Mouse (Mus musculus) liver, embryonic 16.5 days (tissue): ENCODE measurements around the gene Bckdk. TPM values are rescaled to one million over a fixed set of nuclear protein-coding genes. Genes with fewer than 3 reads are reported as not detected.
A peak's percentile ranks its signal among the peaks of the same experiment; 100 is the strongest.

Source experiments
- ATAC-seq: fragments of 200-750 bp; cut with Nextera tagmentation; 2 replicates; pipeline ENCODE4 v1.8.0; 2017; ENCODE audit warnings: low read depth, mild to moderate bottlenecking, moderate number of reproducible peaks, moderate library complexity
- H3K27ac ChIP-seq: fragments of 300-500 bp; sonication (generic); 2 replicates; pipeline ENCODE4 v1.5.1; 2014; ENCODE audit warnings: mild to moderate bottlenecking, low read length
- H3K27me3 ChIP-seq: fragments of 300-500 bp; sonication (generic); 2 replicates; pipeline ENCODE4 v1.6.1; 2014; ENCODE audit warnings: low read depth, low read length, mixed read lengths; ENCODE audit not compliant: control insufficient read depth, insufficient read depth
- H3K36me3 ChIP-seq: fragments of 300-500 bp; sonication (generic); 2 replicates; pipeline ENCODE4 v1.6.1; 2014; ENCODE audit warnings: mild to moderate bottlenecking; ENCODE audit not compliant: control insufficient read depth, insufficient read depth
- H3K4me1 ChIP-seq: fragments of 300-500 bp; sonication (generic); 2 replicates; pipeline ENCODE4 v1.6.1; 2014; ENCODE audit warnings: low read depth, low read length, mixed read lengths; ENCODE audit not compliant: control insufficient read depth
- H3K4me2 ChIP-seq: fragments of 300-500 bp; sonication (generic); 2 replicates; pipeline ENCODE4 v1.6.1; 2014; ENCODE audit warnings: low read depth, low read length, mixed read lengths
- H3K4me3 ChIP-seq: fragments of 300-500 bp; sonication (generic); 2 replicates; pipeline ENCODE4 v1.5.1; 2014; ENCODE audit warnings: low read depth, mild to moderate bottlenecking, low read length
- H3K9ac ChIP-seq: fragments of 300-500 bp; sonication (generic); 2 replicates; pipeline ENCODE4 v1.6.1; 2014; ENCODE audit warnings: low read depth, low read length
- H3K9me3 ChIP-seq: fragments of 300-500 bp; sonication (generic); replicated peaks from 2 replicates; pipeline ENCODE4 v1.6.1; 2016; ENCODE audit warnings: low read length; ENCODE audit not compliant: control insufficient read depth
- WGBS: fragments of 180-500 bp; shearing (Covaris S2); extraction: QIAGEN DNeasy Blood & Tissue Kit; methylation state at CpG from one replicate; pipeline ENCODE4 v1.1.7; 2014; ENCODE audit not compliant: insufficient replicate concordance; 5-methylcytosine and 5-hydroxymethylcytosine counted together
- polyA plus RNA-seq: library from polyadenylated mRNA; unstranded; fragments of >200 nt; fragmentation: Nextera tagmentation; extraction: Ambion mirVana; gene quantifications from 2 replicates; pipeline ENCODE4 v1.2.1, GENCODE M21; 2015

The Bckdk gene
- polyA plus RNA-seq, result 45.9 and 51.1 TPM in 2 replicates

- H3K9me3 ChIP-seq, result no peaks in the 10 kb centered on the region
- peak within 1 kb of the TSS; percentile 94 for H3K9ac ChIP-seq
- peak within 1 kb of the TSS; percentile 87 for H3K4me3 ChIP-seq
- WGBS, result 7% methylated on average over 38 of the region's 38 CpGs
- ATAC-seq, result peak; percentile 82
- peaks cover 31% of the 10 kb centered on the region for H3K4me1 ChIP-seq
- H3K27me3 ChIP-seq, result no peaks in the 10 kb centered on the region
- H3K4me2 ChIP-seq, result peak within 1 kb of the TSS; percentile 86
- peak within 1 kb of the TSS; percentile 86 for H3K27ac ChIP-seq
- peaks cover 33% of the 10 kb centered on the region for H3K36me3 ChIP-seq
These were observed at the start of gene Bckdk for GRCm38 (mm10) chr7:127903971-127904796. Gene Bckdk (plus strand): TSS chr7:127904082.

- WGBS, result 25% methylated on average over 6 of the region's 6 CpGs
- Histone ChIP-seq H3K27me3 (no peaks in the 10 kb centered on the region), H3K4me3 (no peak overlapping the region), H3K4me2 (no peak overlapping the region), H3K9ac (no peak overlapping the region), H3K36me3 (no peaks in the 10 kb centered on the region), H3K4me1 (no peaks in the 10 kb centered on the region; the same call in 1 of the 2 replicates), H3K27ac (no peak overlapping the region), H3K9me3 (no peaks in the 10 kb centered on the region)
- no peak; the same call in 1 of the 2 replicates for ATAC-seq
These were observed 45.6 kb upstream of the Bckdk start for GRCm38 (mm10) chr7:127858258-127858657.

DNA sequence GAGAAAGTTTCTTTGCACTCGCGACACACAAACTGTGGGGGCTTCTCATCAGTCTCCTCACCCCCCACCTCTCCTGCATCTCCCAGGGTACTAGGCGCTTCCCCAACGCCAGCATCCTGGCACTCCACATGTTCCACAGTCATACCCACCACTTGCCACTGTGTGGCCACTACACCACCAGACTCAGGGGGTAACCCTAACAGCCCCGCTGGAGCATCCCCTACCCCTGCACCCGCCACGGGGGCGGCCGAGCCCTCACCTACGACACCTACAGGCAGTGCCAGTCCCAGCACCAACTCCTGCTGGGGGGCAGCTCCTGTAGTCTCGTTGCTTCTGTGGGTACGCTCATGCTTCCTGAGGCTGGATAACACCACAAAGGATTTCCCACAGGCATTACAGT, 37.4 kb upstream of the Bckdk start:
- Histone ChIP-seq H3K27me3 (no peaks in the 10 kb centered on the region), H3K4me1 (peaks cover 6% of the 10 kb centered on the region), H3K36me3 (peaks cover 22% of the 10 kb centered on the region), H3K4me2 (no peak overlapping the region), H3K27ac (no peak overlapping the region), H3K9ac (no peak overlapping the region), H3K4me3 (no peak overlapping the region), H3K9me3 (no peaks in the 10 kb centered on the region)
- no peak for ATAC-seq
- 84% methylated on average over 12 of the region's 12 CpGs for WGBS

DNA sequence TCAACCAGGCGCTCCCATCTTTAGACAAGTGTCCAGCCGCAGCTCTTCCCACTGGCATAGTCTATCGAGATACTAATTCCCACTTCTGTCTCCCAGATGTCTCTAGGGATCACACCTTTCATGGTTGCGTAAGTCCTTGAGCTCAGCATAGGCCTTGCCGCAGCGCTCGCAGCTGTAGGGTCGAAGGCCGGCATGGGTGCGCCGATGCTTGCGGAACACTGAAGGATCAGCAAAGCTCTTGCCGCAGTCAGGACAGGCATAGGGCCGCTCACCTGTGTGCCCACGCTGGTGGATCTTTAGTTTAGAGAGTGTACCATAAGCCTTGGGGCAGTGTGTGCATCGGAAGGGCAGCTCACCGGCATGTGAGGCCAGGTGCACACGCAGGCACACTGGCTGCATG, 36.2 kb upstream of the Bckdk start:
- Histone ChIP-seq H3K27ac (no peak overlapping the region), H3K36me3 (peaks cover 22% of the 10 kb centered on the region), H3K4me3 (no peak overlapping the region), H3K9me3 (no peaks in the 10 kb centered on the region), H3K27me3 (no peaks in the 10 kb centered on the region), H3K9ac (no peak overlapping the region), H3K4me1 (peaks cover 9% of the 10 kb centered on the region), H3K4me2 (no peak overlapping the region)
- 91% methylated on average over 18 of the region's 18 CpGs for WGBS
- ATAC-seq, result no peak

DNA sequence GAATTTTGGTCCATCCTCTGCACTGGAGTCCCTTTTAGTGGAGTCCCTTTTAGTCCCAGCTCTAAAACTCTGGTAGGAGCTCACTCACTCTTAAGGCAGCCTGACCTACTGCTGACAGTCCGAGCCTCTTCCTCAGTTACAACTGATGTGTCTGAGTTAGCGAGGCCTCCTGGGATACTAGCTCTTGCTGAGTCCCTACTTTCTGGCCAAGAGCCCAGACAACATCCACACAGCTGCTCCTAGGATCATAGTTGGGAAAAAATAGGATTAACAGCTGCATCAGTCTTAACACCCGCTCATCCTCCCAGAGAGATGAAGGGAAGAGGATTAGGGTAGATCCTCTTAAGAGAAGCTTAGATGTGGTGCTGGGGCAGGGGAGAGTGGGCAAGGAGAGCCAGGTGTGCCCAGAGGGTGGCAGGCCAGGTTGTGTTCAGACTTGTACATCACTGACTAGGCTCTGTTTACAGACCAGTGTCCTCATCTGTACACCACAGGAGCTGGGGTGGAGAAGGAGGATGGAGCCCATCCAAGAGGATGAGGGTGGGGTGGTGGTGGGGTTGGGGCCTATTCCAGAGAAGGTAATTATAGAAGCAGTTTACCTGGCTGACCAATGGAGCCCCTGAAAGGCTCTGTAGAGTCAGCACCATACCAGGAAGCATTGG, 34.6 kb upstream of the Bckdk start:
- Histone ChIP-seq H3K36me3 (peaks cover 22% of the 10 kb centered on the region), H3K9me3 (no peaks in the 10 kb centered on the region), H3K4me1 (peaks cover 16% of the 10 kb centered on the region), H3K27me3 (no peaks in the 10 kb centered on the region), H3K27ac (no peak overlapping the region), H3K9ac (no peak overlapping the region), H3K4me3 (no peak overlapping the region), H3K4me2 (no peak overlapping the region)
- WGBS, result 85% methylated on average over 3 of the region's 3 CpGs
- ATAC-seq, result 0 out of 2 replicates have a peak, but pooled peaks have one; percentile 11

GRCm38 (mm10) chr7:127870136-127870821, 33.6 kb upstream of the Bckdk start:
- ATAC-seq, result no peak
- 47% methylated on average over 5 of the region's 5 CpGs for WGBS

DNA sequence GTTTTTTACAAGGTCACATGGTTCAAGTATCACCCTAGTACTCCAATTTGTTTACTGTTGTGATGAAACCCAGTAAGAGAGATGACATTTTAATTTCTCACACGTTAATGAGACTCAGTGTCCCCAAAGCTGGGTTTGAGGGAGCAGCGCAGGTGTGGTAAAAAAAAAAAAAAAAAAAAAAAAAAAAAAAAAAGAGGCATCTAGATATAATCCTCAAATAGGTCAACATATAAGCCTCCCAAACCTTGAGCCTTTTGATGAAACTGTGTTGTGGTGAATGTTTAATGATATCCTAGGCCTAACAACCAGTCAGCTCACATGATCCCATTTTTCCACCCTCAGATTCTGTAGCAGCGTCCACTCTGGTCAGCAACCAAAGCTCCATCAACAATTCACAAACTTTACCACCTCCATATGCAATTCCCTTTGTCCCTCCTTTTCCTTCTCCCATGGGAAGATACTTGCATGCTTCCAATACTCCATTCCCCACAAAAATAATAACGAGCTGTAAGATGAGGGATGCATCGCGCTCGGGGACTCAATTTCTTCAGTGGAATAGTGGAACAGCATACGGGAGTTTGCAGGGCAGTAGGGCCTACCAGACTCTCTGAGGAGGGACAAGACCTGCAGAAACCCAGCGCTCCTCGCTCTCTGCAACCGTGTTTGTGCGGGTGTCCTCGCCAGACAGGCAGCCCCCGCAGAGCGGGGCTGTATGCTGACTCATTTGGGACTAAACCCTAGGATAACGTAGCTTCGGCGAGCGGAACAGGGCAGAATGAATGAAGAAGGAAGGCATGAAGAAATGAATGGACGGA, 28.9 kb upstream of the Bckdk start:
- no peak; the same call in 1 of the 2 replicates for ATAC-seq
- Histone ChIP-seq H3K9ac (peak overlapping the region; percentile 96), H3K27me3 (no peaks in the 10 kb centered on the region), H3K4me2 (peak overlapping the region; percentile 88), H3K4me3 (peak overlapping the region; percentile 92), H3K27ac (peak overlapping the region; percentile 96), H3K9me3 (peaks cover 16% of the 10 kb centered on the region), H3K4me1 (peaks cover 28% of the 10 kb centered on the region), H3K36me3 (peaks cover 19% of the 10 kb centered on the region)
- WGBS, result 3% methylated on average over 20 of the region's 20 CpGs

More at GRCm38 (mm10) chr7:127870136-127870821, 33.6 kb upstream of the Bckdk start:
- Histone ChIP-seq H3K4me3 (no peak overlapping the region), H3K9me3 (no peaks in the 10 kb centered on the region), H3K4me2 (no peak overlapping the region), H3K9ac (no peak overlapping the region), H3K4me1 (peaks cover 25% of the 10 kb centered on the region), H3K27ac (no peak overlapping the region), H3K36me3 (peaks cover 22% of the 10 kb centered on the region), H3K27me3 (no peaks in the 10 kb centered on the region)

DNA sequence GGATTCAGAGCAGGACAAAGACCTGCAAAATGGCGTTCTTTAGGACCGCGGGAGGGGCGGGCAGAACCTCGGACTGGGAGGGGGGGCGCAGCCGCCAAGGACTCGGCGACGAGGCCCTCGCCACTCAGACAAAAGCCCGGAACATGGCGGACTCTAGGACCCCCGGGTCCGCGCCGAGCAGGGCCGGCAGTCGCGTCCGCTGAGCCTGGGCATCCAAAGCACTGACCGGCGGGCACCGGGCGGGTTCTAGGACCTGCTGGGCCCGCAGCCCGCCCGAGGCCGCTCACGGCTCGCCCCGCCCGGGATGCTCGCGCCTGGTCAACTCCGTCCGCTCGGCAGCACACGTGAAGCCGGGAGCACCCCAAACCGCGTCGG, 28.3 kb upstream of the Bckdk start:
- H3K36me3 ChIP-seq, result peaks cover 25% of the 10 kb centered on the region

More for the DNA sequence above, 28.3 kb upstream of the Bckdk start:
- under 1% methylated on average over 38 of the region's 43 CpGs for WGBS
- Histone ChIP-seq H3K4me3 (peak overlapping the region; percentile 92), H3K9ac (peak overlapping the region; percentile 96), H3K9me3 (peaks cover 22% of the 10 kb centered on the region), H3K27me3 (no peaks in the 10 kb centered on the region), H3K4me1 (peaks cover 23% of the 10 kb centered on the region), H3K4me2 (peak overlapping the region; percentile 88), H3K27ac (peak overlapping the region; percentile 96)
- peak; percentile 71 for ATAC-seq
